Mouse (Mus musculus) MEL (cell line): ENCODE results near the gene Gtf2ird1.

ENCODE experiments used
- BHLHE40 ChIP-seq: IDR thresholded peaks from 2 replicates; pipeline ENCODE4 v1.6.1; 2012; ENCODE audit warnings: low read depth, mild to moderate bottlenecking, inconsistent platforms, low read length, improper control_type of control experiment, borderline replicate concordance
- CTCF ChIP-seq, 3 experiments: IDR thresholded peaks in 2 of 3; conservative IDR thresholded peaks in 1 of 3; 2 replicates each; pipeline ENCODE4 v1.5.1; 2011 to 2012; ENCODE audit warnings: low read length in 3 of 3, low read depth in 2 of 3, mild to moderate bottlenecking in 2 of 3, improper control_type of control experiment in 1 of 3, inconsistent platforms in 1 of 3, mixed read lengths in 1 of 3, moderate library complexity in 1 of 3; ENCODE audit not compliant: control insufficient read depth in 1 of 3, insufficient read depth in 1 of 3, poor library complexity in 1 of 3, severe bottlenecking in 1 of 3
- E2F4 ChIP-seq: IDR thresholded peaks from 2 replicates; pipeline ENCODE4 v1.6.1; 2011; ENCODE audit warnings: low read depth, low read length, improper control_type of control experiment, borderline replicate concordance
- HCFC1 ChIP-seq: IDR thresholded peaks from 2 replicates; pipeline ENCODE4 v1.6.1; 2012; ENCODE audit warnings: low read depth, mild to moderate bottlenecking, inconsistent platforms, low read length, improper control_type of control experiment, moderate library complexity
- MAFK ChIP-seq: IDR thresholded peaks from 2 replicates; pipeline ENCODE4 v1.6.1; 2011; ENCODE audit warnings: low read depth, mild to moderate bottlenecking, low read length, improper control_type of control experiment, borderline replicate concordance
- MAX ChIP-seq: IDR thresholded peaks from 2 replicates; pipeline ENCODE4 v1.6.1; 2011; ENCODE audit warnings: low read length, improper control_type of control experiment
- POLR2AphosphoS5 ChIP-seq: IDR thresholded peaks from 2 replicates; pipeline ENCODE4 v1.6.1; 2012; ENCODE audit warnings: low read depth, borderline replicate concordance, mild to moderate bottlenecking, inconsistent platforms, low read length, moderate library complexity, mixed read lengths
- RAD21 ChIP-seq: IDR thresholded peaks from 2 replicates; pipeline ENCODE4 v1.6.1; 2011; ENCODE audit warnings: mild to moderate bottlenecking, low read depth, low read length, improper control_type of control experiment
- ZC3H11A ChIP-seq: IDR thresholded peaks from 2 replicates; pipeline ENCODE4 v1.6.1; 2012; ENCODE audit warnings: low read depth, mild to moderate bottlenecking, inconsistent platforms, low read length, improper control_type of control experiment
- ZKSCAN1 ChIP-seq: IDR thresholded peaks from 2 replicates; pipeline ENCODE4 v1.6.1; 2012; ENCODE audit warnings: low read depth, mild to moderate bottlenecking, inconsistent platforms, low read length, improper control_type of control experiment, moderate library complexity

DNA sequence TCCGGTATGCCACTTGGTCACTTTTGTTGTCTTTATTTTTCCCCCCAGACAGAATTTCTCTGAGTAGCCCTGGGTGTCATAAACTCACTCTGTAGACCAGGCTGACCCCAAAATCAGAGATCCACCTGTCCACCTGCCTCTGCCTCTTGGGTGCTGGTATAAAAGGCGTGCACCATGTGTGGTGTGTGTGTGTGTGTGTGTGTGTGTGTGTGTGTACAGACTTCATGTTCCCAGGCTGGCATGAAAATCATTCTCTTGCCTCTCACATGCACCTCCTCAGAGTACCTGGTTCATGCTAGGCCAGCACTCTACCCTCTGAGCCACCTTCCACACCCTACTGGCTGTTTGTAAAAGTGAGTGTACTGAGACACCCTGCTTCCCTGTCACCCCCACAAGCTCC is 5.8 kb upstream of the Gtf2ird1 start:
- no peak for TF ChIP-seq POLR2AphosphoS5
- TF ChIP-seq CTCF (IDR thresholded peaks at IDR 0.05 in 2 of 3, conservative IDR thresholded peaks at IDR 0.05 in 1 of 3; ENCODE audit: control insufficient read depth in 1 of 3, insufficient read depth in 1 of 3, low read depth in 2 of 3, low read length in 3 of 3, poor library complexity in 1 of 3, severe bottlenecking in 1 of 3), result no peak
- TF ChIP-seq ZKSCAN1, result no peak
- TF ChIP-seq RAD21, result no peak
- TF ChIP-seq BHLHE40, result no peak
- no peak for TF ChIP-seq HCFC1
- no peak for TF ChIP-seq MAFK
- TF ChIP-seq ZC3H11A, result no peak
- no peak for TF ChIP-seq MAX
- no peak for TF ChIP-seq E2F4
